Mouse (Mus musculus) C2C12 (cell line): ENCODE results near the gene Ankrd13a. TPM values are rescaled to one million over a fixed set of nuclear protein-coding genes. Genes with fewer than 3 reads are reported as not detected.

Experiments
- H3K27me3 ChIP-seq: one replicate; pipeline ENCODE4 v1.6.1; 2011; ENCODE audit not compliant: control insufficient read depth, insufficient read depth, insufficient read length
- H3K36me3 ChIP-seq: one replicate; pipeline ENCODE4 v1.6.1; 2011; ENCODE audit not compliant: control insufficient read depth, insufficient read depth
- H3K4me3 ChIP-seq: one replicate; pipeline ENCODE4 v1.5.1; 2011; ENCODE audit warnings: mild to moderate bottlenecking, control low read depth; ENCODE audit not compliant: poor library complexity, insufficient read depth, severe bottlenecking
- H3K79me2 ChIP-seq: one replicate; pipeline ENCODE4 v1.6.1; 2011; ENCODE audit not compliant: control insufficient read depth, insufficient read depth
- H3K79me3 ChIP-seq: one replicate; pipeline ENCODE4 v1.6.1; 2011; ENCODE audit warnings: low read depth, control low read depth
- H3ac ChIP-seq: one replicate; pipeline ENCODE3; 2011; ENCODE audit warnings: low read depth; ENCODE audit not compliant: control insufficient read depth, insufficient read length
- CEBPB ChIP-seq: IDR thresholded peaks from one replicate; pipeline ENCODE4 v1.6.1; 2011; ENCODE audit warnings: low read depth, mild to moderate bottlenecking, control low read depth, moderate library complexity
- CTCF ChIP-seq: IDR thresholded peaks from one replicate; pipeline ENCODE4 v1.5.1; 2011; ENCODE audit not compliant: control insufficient read depth, insufficient read depth, insufficient read length
- FOSL1 ChIP-seq: IDR thresholded peaks from one replicate; pipeline ENCODE4 v1.8.0; 2011; ENCODE audit warnings: mild to moderate bottlenecking, low read length; ENCODE audit not compliant: poor library complexity, insufficient read depth, severe bottlenecking
- MAX ChIP-seq: IDR thresholded peaks from one replicate; pipeline ENCODE4 v1.6.1; 2011; ENCODE audit warnings: mild to moderate bottlenecking, control low read depth
- MYOD1 ChIP-seq: IDR thresholded peaks from one replicate; pipeline ENCODE4 v1.6.1; 2011; ENCODE audit warnings: low read depth; ENCODE audit not compliant: control insufficient read depth, insufficient read length
- MYOG ChIP-seq: IDR thresholded peaks from one replicate; pipeline ENCODE4 v1.6.1; 2011; ENCODE audit not compliant: control insufficient read depth, insufficient read length; ENCODE audit errors: extremely low read depth
- USF1 ChIP-seq: IDR thresholded peaks from one replicate; pipeline ENCODE4 v1.6.1; 2011; ENCODE audit warnings: low read depth, mild to moderate bottlenecking, control low read depth, moderate library complexity
- polyA plus RNA-seq: library from polyadenylated mRNA; unstranded; fragments of >200 nt; fragmentation: generic; extraction: Trizol; gene quantifications from one replicate; pipeline ENCODE4 v1.2.1, GENCODE M21; 2012; ENCODE audit warnings: missing spikeins

Gene Ankrd13a
- polyA plus RNA-seq, 1 experiment: 55.2 TPM

DNA sequence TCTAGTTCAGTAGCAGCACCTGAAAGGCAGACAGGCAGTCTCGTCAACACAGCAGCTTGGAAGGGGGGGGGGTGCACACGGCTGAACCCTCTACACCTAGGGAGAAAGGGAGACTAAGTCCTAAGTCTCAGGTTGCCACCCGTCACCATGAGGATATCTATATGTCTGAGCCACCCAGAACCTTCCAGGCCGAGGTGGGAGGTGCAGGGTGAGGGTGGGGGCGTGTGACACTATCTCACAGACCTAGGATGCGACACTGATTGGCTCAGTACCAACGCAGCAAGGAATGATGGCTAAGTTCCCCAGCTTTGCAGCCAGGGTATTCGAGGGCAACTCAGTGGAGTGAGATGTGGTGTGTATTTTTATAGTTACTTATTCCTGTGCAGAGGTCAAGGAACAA, 33.9 kb downstream of the Ankrd13a start:
- TF ChIP-seq MAX (no peak), CEBPB (no peak), FOSL1 (no peak), USF1 (no peak), MYOG (no peak), MYOD1 (no peak), CTCF (no peak)
- Histone ChIP-seq H3ac (no peak overlapping the region), H3K79me3 (peaks cover 3% of the 10 kb centered on the region), H3K27me3 (no peaks in the 10 kb centered on the region), H3K36me3 (peaks cover 16% of the 10 kb centered on the region), H3K79me2 (peaks cover 19% of the 10 kb centered on the region), H3K4me3 (no peak overlapping the region)

DNA sequence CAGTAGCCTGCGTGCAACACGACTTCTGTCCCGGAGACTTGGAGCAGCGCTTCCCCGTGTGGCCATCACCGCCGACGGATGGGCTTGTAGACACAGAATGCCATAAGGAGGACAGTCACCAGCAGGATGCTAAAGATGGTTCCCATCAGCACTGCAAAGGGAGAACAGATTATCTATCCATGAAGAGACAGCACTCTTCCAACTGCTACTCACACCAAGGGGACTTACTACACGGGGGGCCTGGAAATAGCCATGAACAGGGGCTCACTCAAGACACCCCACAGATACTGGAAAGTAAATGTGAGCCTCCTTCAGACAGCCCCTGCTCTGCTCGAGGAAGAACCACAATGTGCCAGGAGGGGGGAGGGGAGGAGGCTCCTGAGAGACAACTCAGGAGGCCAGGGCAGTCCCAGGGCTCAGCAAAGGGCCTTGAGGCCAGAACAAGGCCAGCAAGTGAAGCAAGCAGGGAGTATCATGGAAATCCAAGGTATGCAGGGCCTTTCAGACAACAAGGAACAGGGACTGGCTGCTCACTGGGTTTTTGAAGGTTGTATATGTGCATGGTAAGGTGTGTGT, 34.8 kb downstream of the Ankrd13a start:
- H3ac ChIP-seq: no peak overlapping the region
- TF ChIP-seq USF1: no peak
- no peak for TF ChIP-seq CTCF
- TF ChIP-seq CEBPB: no peak
- no peak for TF ChIP-seq MYOD1
- TF ChIP-seq FOSL1: no peak
- no peak for TF ChIP-seq MAX
- no peak for TF ChIP-seq MYOG
- peaks cover 20% of the 10 kb centered on the region for H3K79me2 ChIP-seq
- no peak overlapping the region for H3K4me3 ChIP-seq
- peaks cover 3% of the 10 kb centered on the region for H3K79me3 ChIP-seq
- H3K27me3 ChIP-seq: no peaks in the 10 kb centered on the region
- peaks cover 8% of the 10 kb centered on the region for H3K36me3 ChIP-seq

DNA sequence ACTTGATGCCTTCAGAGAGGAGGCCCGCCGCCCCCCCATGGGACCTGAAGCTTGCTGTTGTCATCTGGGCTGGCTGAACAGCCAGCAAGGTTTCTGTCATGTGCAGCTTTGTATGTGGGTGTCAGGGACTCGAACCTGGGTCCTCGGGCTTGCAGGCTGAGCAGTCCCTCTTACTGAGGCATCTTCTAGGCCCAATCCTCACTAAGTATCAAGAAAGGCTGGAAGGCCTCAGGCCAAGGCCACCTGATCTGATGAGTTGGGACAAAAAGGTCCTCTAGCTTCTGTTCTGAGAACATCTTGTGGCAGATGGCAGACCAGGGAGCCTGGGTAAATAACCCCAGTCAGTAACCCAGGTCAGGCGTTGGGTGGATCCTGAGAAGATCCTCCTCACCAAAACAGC, 35.3 kb downstream of the Ankrd13a start:
- peaks cover 3% of the 10 kb centered on the region for H3K79me3 ChIP-seq
- H3K36me3 ChIP-seq: peaks cover 4% of the 10 kb centered on the region
- H3K27me3 ChIP-seq: no peaks in the 10 kb centered on the region
- H3ac ChIP-seq: no peak overlapping the region
- H3K79me2 ChIP-seq: peaks cover 20% of the 10 kb centered on the region
- TF ChIP-seq MAX (no peak), MYOD1 (no peak), USF1 (no peak), CEBPB (no peak), FOSL1 (no peak), MYOG (no peak), CTCF (no peak)
- no peak overlapping the region for H3K4me3 ChIP-seq

DNA sequence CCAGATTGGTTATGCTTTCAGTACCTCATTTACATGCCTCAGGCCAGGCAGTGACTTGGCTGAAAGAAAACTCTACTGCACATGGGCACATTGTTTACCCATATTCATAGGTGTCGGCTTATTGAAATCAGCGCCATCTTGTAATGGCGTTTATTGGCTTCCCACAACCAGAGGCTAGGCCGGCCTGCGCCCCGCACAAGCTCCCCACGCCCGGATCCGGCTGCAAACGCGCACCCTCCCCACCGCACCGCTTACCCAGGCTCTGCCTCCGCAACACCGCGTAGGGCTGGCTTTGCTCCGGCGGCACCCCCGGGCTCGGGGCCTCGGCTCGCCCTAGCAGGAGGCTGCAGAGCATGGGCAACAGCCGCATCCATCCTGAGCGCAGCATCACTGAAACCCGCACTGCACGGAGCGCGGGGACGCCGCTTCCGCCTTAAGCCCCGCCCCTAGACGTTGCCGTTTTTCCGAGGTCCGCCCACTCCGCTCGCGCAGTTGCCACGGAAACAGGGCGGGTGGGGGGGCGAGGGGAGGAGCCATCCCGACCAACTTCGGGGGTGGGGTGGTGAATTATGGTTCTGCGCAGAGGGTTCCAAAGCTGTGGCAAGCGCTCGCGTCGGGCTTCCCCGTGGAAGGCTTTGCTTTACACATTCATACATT, 39.2 kb downstream of the Ankrd13a start:
- H3K27me3 ChIP-seq: no peaks in the 10 kb centered on the region
- no peaks in the 10 kb centered on the region for H3K36me3 ChIP-seq
- H3K4me3 ChIP-seq: peak overlapping the region; percentile 40
- H3ac ChIP-seq: peak overlapping the region; percentile 60
- H3K79me3 ChIP-seq: peaks cover 3% of the 10 kb centered on the region
- TF ChIP-seq FOSL1 (no peak), CEBPB (no peak), CTCF (no peak), MAX (no peak), MYOG (no peak), MYOD1 (no peak), USF1 (no peak)
- peaks cover 20% of the 10 kb centered on the region for H3K79me2 ChIP-seq

DNA sequence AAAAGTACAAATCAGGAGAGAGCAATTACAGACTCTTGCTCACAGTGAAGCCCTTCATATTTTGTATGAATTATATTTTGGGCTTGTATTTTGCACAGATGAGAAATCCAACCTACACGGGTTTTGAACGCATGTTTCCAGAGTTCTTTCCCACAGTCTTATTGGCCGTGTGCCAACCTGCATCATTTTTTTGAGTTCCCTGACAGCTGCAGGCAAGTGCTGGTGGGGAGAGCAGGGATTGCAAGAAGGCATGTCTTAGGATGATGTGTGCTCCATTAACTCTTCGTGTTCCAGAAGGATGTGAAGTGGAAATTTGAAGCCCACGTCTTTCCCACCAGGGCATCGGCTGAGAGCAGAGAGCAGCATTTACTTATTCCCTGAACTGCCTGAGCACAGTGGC, 42.1 kb downstream of the Ankrd13a start:
- Histone ChIP-seq H3K36me3 (no peaks in the 10 kb centered on the region), H3K79me3 (peaks cover 3% of the 10 kb centered on the region)
- TF ChIP-seq MYOD1: no peak
- TF ChIP-seq CEBPB: no peak
- no peak for TF ChIP-seq MYOG
- no peak for TF ChIP-seq FOSL1
- no peak for TF ChIP-seq USF1
- no peak for TF ChIP-seq MAX
- no peak for TF ChIP-seq CTCF

More for the DNA sequence above, 42.1 kb downstream of the Ankrd13a start:
- H3K27me3 ChIP-seq: no peaks in the 10 kb centered on the region
- no peak overlapping the region for H3K4me3 ChIP-seq
- no peak overlapping the region for H3ac ChIP-seq
- peaks cover 19% of the 10 kb centered on the region for H3K79me2 ChIP-seq
